Mouse (Mus musculus) neural tube, embryonic 11.5 days (tissue): Measurements from ENCODE around the gene Arhgef1. TPM values are rescaled to one million over a fixed set of nuclear protein-coding genes. Genes with fewer than 3 reads are reported as not detected.
"Not testable (repeated sequence)": the region's sequence is repeated elsewhere in the genome, so short reads cannot be mapped to it uniquely, and the experiment has no call there.

ENCODE experiments used
- ATAC-seq: fragments of 200-750 bp; cut with Nextera tagmentation; 2 replicates; pipeline ENCODE4 v1.8.0; 2017; ENCODE audit warnings: moderate number of reproducible peaks, mild to moderate bottlenecking, moderate TSS enrichment, moderate library complexity; ENCODE audit not compliant: insufficient read depth, low FRiP score, low TSS enrichment
- DNase-seq: peaks from one replicate; pipeline ENCODE4 v3.0.0-alpha.2; 2015; ENCODE audit warnings: low spot score
- H3K27ac ChIP-seq: fragments of 300-500 bp; sonication (generic); 2 replicates; pipeline ENCODE4 v1.5.1; 2014; ENCODE audit warnings: low read depth, mild to moderate bottlenecking, low read length
- H3K27me3 ChIP-seq: fragments of 300-500 bp; sonication (generic); 2 replicates; pipeline ENCODE4 v1.6.1; 2014; ENCODE audit warnings: mild to moderate bottlenecking, low read length, mixed read lengths; ENCODE audit not compliant: control insufficient read depth, insufficient read depth
- H3K36me3 ChIP-seq: fragments of 300-500 bp; sonication (generic); 2 replicates; pipeline ENCODE4 v1.6.1; 2014; ENCODE audit warnings: mild to moderate bottlenecking, low read length, moderate library complexity, mixed read lengths; ENCODE audit not compliant: control insufficient read depth, insufficient read depth
- H3K4me1 ChIP-seq: fragments of 300-500 bp; sonication (generic); 2 replicates; pipeline ENCODE4 v1.6.1; 2014; ENCODE audit warnings: low read length, mixed read lengths; ENCODE audit not compliant: control insufficient read depth, insufficient read depth
- H3K4me2 ChIP-seq: fragments of 300-500 bp; sonication (generic); 2 replicates; pipeline ENCODE4 v1.6.1; 2014; ENCODE audit warnings: low read depth, mild to moderate bottlenecking, moderate library complexity
- H3K4me3 ChIP-seq: fragments of 300-500 bp; sonication (generic); 2 replicates; pipeline ENCODE4 v1.5.1; 2014; ENCODE audit warnings: low read depth, low read length
- H3K9ac ChIP-seq: fragments of 300-500 bp; sonication (generic); 2 replicates; pipeline ENCODE4 v1.6.1; 2014; ENCODE audit warnings: mild to moderate bottlenecking, low read length
- H3K9me3 ChIP-seq: fragments of 300-500 bp; sonication (generic); 2 replicates; pipeline ENCODE4 v1.6.1; 2016; ENCODE audit warnings: low read length; ENCODE audit not compliant: control insufficient read depth
- WGBS: fragments of 180-500 bp; shearing (Covaris S2); extraction: QIAGEN DNeasy Blood & Tissue Kit; methylation state at CpG from one replicate; pipeline ENCODE4 v1.1.7; 2014; 5-methylcytosine and 5-hydroxymethylcytosine counted together
- polyA plus RNA-seq: library from polyadenylated mRNA; unstranded; fragments of >200 nt; fragmentation: Nextera tagmentation; extraction: Ambion mirVana; gene quantifications from 2 replicates; pipeline ENCODE4 v1.2.1, GENCODE M21; 2014

The Arhgef1 gene
- polyA plus RNA-seq, 1 experiment from 2014 or later = 52.3 TPM

DNA sequence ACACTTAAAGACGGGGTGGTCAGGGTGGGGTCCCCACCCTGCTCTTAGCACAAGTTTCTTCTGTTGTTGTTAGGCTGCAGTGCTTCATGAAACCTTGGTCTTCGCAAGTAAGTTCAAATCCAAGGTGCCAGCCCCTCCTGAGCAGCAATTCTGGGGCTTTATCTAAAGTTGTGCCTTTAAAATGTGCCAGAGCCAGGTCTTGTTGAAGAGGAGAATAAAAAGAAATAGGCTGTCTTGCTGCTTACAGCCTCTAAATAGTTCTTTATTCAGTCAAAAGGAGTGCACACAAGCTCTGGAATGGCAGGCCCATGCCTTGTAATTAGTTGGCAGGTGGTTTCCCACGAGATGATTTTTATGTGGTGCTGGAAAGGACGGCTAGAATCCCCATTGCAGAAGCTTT is 15.6 kb upstream of the Arhgef1 start:
- Histone ChIP-seq H3K27ac (no peak overlapping the region), H3K27me3 (no peaks in the 10 kb centered on the region), H3K9me3 (no peaks in the 10 kb centered on the region), H3K36me3 (peaks cover 14% of the 10 kb centered on the region), H3K9ac (no peak overlapping the region; the same call in 1 of the 2 replicates), H3K4me1 (peaks cover 15% of the 10 kb centered on the region), H3K4me3 (no peak overlapping the region), H3K4me2 (no peak overlapping the region)
- ATAC-seq (no peak), DNase-seq (no peak)
- WGBS = 82% methylated on average over 4 of the region's 4 CpGs

GRCm38 (mm10) chr7:24889431-24890220 is 13.1 kb upstream of the Arhgef1 start:
- Histone ChIP-seq H3K4me2 (no peak overlapping the region), H3K27me3 (no peaks in the 10 kb centered on the region), H3K36me3 (peaks cover 14% of the 10 kb centered on the region), H3K4me3 (no peak overlapping the region), H3K9ac (no peak overlapping the region), H3K9me3 (no peaks in the 10 kb centered on the region), H3K4me1 (peaks cover 15% of the 10 kb centered on the region), H3K27ac (no peak overlapping the region)
- 86% methylated on average over 6 of the region's 6 CpGs for WGBS
- no peak for ATAC-seq
- no peak for DNase-seq

GRCm38 (mm10) chr7:24890281-24891216 is 12.2 kb upstream of the Arhgef1 start:
- peak; percentile 29; the same call in 1 of the 2 replicates for ATAC-seq
- H3K27ac ChIP-seq = no peak overlapping the region
- no peak overlapping the region for H3K4me3 ChIP-seq
- no peaks in the 10 kb centered on the region for H3K27me3 ChIP-seq
- peaks cover 11% of the 10 kb centered on the region for H3K4me1 ChIP-seq
- WGBS = 36% methylated on average over 10 of the region's 10 CpGs
- peak; percentile 80 for DNase-seq
- peaks cover 14% of the 10 kb centered on the region for H3K36me3 ChIP-seq
- no peak overlapping the region for H3K9ac ChIP-seq
- H3K9me3 ChIP-seq = no peaks in the 10 kb centered on the region
- H3K4me2 ChIP-seq = no peak overlapping the region

DNA sequence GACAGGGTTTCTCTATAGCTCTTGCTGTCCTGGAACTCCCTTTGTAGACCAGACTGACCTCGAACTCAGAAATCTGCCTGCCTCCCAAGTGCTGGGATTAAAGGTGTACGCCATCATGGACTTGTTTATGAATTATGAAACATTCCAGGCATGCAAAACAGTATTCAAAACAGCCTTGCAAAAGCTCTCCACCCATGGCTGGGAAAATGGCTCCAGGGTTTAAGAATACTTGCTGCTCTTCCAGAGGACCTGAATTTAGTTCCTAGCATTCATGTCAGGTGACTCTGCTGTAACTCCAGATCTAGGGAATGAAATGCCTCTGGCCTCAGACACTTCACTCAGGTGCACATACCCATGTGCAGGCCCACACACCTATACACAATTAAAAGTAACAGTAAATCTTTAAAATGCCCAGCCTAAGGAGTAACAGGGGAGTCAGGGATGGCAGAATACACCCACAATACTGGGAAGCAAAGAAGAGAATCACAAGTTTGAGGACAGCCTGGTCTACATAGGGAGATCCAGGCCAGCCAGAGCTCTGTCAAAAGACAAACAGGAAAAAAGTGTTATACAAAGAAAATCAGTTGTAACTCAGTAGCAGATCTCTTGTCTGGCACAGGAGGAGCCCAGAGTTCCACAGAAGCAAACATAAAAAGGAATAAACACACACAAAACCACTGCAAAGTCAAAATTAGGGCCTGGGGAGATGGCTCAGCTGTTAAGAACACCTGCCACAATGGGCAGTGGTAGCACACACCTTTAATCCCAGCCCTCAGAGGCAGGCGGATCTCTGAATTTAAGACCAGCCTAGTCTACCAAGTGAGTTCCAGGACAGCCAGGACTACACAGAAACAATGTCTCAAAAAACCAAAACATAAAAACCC is 11.2 kb upstream of the Arhgef1 start:
- H3K9ac ChIP-seq = no peak overlapping the region
- H3K4me3 ChIP-seq = no peak overlapping the region
- H3K4me1 ChIP-seq = peaks cover 4% of the 10 kb centered on the region; the same call in 1 of the 2 replicates
- H3K27me3 ChIP-seq = no peaks in the 10 kb centered on the region
- no peak overlapping the region for H3K4me2 ChIP-seq
- 68% methylated on average over 3 of the region's 3 CpGs for WGBS
- H3K36me3 ChIP-seq = peaks cover 12% of the 10 kb centered on the region
- no peak for DNase-seq
- ATAC-seq = no peak
- H3K9me3 ChIP-seq = no peaks in the 10 kb centered on the region
- H3K27ac ChIP-seq = no peak overlapping the region

DNA sequence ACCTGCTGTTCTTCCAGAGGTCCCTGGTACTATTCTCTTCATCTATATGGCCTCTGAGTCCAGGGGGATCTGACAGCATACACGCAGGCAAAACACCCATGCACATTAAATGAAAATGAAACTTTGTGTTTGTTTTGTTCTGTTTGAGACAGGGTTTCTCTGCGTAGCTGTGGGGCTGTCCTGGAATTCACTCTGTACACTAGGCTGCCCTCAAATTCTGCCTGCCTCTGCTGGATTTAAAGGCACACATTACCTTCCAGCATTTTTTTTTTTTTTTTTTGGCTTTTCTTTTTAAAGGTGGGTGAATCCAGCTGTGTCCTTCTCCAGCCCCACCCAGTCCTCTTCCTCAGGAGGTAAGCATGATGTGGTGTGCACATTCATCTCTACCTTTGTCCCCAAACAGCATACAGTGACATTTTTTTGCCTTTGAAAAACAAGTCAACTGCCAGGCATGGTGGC is 10.6 kb upstream of the Arhgef1 start:
- 71% methylated on average over 2 of the region's 2 CpGs for WGBS
- Histone ChIP-seq H3K36me3 (peaks cover 10% of the 10 kb centered on the region), H3K4me2 (no peak overlapping the region), H3K9me3 (no peaks in the 10 kb centered on the region), H3K4me1 (no peaks in the 10 kb centered on the region), H3K4me3 (no peak overlapping the region), H3K27me3 (no peaks in the 10 kb centered on the region), H3K9ac (no peak overlapping the region), H3K27ac (no peak overlapping the region)
- DNase-seq (no peak), ATAC-seq (no peak)

DNA sequence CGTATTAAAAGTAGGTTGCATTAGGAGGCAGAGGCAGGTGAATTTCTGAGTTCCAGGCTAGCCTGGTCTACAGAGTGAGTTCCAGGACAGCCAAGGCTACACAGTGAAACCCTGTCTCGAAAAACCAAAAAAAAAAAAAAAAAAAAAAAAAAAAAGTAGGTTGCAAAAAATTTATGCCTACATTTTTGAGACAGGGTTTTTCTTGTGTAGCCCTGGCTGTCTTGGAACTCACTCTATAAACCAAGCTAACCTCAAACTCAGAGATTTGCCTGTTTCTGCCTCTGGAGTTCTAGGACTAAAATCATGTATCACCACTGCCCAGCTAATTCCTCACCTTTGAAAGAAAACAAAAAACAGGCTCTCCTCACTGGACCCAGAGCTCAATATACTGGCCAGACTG is 7.0 kb upstream of the Arhgef1 start:
- ATAC-seq, H3K36me3 ChIP-seq: not testable (repeated sequence)
- WGBS = 100% methylated on average over 2 of the region's 2 CpGs

DNA sequence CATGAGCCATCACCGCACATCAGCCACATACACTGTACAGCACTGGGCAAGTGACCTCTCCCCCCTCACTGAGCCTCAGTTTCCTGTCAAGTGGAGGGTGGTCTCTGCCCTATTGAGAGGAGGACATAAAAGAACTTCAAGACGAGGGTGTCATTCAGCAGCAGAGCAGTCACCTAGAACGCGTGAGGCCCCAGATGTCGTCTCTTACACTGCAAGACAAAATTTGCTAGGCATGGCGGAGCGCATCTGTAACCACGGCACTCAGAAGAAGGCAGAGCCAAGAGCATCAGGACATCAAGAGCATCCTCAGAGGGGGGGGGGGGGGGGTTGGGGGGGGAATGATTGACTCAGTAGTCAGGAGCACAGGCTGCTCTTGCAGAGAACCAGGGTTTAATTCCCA is 6.4 kb upstream of the Arhgef1 start:
- WGBS = 79% methylated on average over 8 of the region's 8 CpGs
- no peak for ATAC-seq

More for the DNA sequence above, 7.0 kb upstream of the Arhgef1 start:
- not testable (repeated sequence) for H3K9me3 ChIP-seq, H3K9ac ChIP-seq, H3K27ac ChIP-seq, H3K4me2 ChIP-seq, H3K27me3 ChIP-seq, H3K4me1 ChIP-seq, DNase-seq, H3K4me3 ChIP-seq

DNA sequence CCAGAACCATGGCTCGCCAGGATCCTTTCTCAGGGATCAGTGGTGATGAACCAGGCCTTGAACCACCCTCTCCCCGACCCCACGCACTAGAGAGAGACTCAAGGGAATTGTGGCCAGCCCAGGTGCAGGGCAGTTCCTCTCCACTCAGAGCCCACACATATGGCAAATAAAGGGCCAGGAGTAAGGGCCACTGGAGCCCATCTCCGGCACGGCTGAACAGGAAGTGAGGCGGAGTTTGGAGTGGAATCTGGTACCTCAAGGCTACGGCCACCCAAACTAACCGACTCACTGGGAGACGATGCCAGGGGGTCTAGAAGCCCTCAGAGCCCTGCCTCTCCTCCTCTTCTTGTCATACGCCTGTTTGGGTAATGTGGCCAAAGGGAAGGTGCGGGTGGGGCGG is 5.5 kb upstream of the Arhgef1 start, which contains the start of gene Cd79a:
Cd79a (plus strand) TSS at position 158 of the 400 bp plus-strand sequence.
- no peak for ATAC-seq
- H3K36me3 ChIP-seq = no peaks in the 10 kb centered on the region
- no peaks in the 10 kb centered on the region for H3K9me3 ChIP-seq
- no peaks in the 10 kb centered on the region for H3K4me1 ChIP-seq
- no peak within 1 kb of the TSS for H3K9ac ChIP-seq
- H3K4me2 ChIP-seq = no peak within 1 kb of the TSS
- no peak within 1 kb of the TSS for H3K27ac ChIP-seq
- no peak for DNase-seq
- 85% methylated on average over 11 of the region's 12 CpGs for WGBS
- no peaks in the 10 kb centered on the region for H3K27me3 ChIP-seq
- H3K4me3 ChIP-seq = no peak within 1 kb of the TSS

More for the DNA sequence above, 6.4 kb upstream of the Arhgef1 start:
- no peaks in the 10 kb centered on the region for H3K4me1 ChIP-seq
- no peak overlapping the region for H3K4me3 ChIP-seq
- no peak for DNase-seq
- H3K36me3 ChIP-seq = no peaks in the 10 kb centered on the region
- H3K9me3 ChIP-seq = no peaks in the 10 kb centered on the region
- no peak overlapping the region for H3K27ac ChIP-seq
- H3K27me3 ChIP-seq = no peaks in the 10 kb centered on the region
- no peak overlapping the region for H3K9ac ChIP-seq
- H3K4me2 ChIP-seq = no peak overlapping the region
